16 mouse cellular contexts compared by ENCODE assay signal in the genomic region with DNA sequence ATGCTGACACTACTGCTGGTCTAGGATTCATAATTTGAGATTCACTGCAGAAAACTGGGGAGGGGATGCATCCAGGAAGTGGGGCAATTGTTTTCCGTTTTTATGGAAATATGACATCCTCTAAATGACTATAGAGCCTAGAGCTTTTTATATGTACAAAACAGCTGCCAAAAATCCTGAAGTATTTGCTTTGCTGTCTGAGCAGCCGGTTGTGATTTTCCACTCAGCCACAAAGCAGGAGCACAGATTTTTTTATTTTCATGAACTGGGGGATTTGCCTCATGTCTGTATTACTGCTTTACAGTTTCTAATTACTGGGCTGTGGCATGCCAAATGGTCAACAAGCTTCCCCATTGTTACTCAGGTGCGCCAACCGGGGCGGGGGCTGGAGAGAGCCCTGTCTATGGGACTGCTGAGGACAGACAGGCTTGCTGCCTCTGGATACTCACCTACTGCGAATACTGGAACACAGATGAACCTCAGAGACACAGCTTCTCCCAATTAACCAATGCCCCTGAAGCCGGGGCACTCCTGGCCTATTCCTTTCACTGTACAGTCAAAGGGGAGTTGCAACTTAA. TPM values are rescaled to one million over a fixed set of nuclear protein-coding genes. Genes with fewer than 3 reads are reported as not detected.
DNase-seq lines count a peak whose midpoint lies in the region; ATAC-seq and TF ChIP-seq lines count a peak whose summit lies in the region.
"Had no signal": no experiment of that assay in that cellular context is flagged by ENCODE, and none has a peak within 500 bp of the region (broad histone marks: within the 10 kb centered on the region; RNA-seq: fewer than 3 reads in every experiment).

No protein-coding gene starts in this region.

- H3K27me3 ChIP-seq in lung, embryonic 14.5 days (ENCODE audit: insufficient read depth, low read length) = no peaks in the 10 kb centered on the region
- H3K27me3 ChIP-seq in stomach, embryonic 16.5 days (ENCODE audit: control insufficient read depth, insufficient read depth, low read length) = no peaks in the 10 kb centered on the region
- H3K27me3 ChIP-seq: heart, embryonic 15.5 days; hindbrain, embryonic 15.5 days; liver, embryonic 15.5 days had no signal

- no peaks in the 10 kb centered on the region for H3K36me3 ChIP-seq in lung, embryonic 14.5 days (ENCODE audit: insufficient read depth)
- no peaks in the 10 kb centered on the region for H3K36me3 ChIP-seq in stomach, embryonic 16.5 days (ENCODE audit: control insufficient read depth, insufficient read depth, low read length)
- H3K36me3 ChIP-seq: heart, embryonic 15.5 days; hindbrain, embryonic 15.5 days; liver, embryonic 15.5 days had no signal

- no peak for TF ChIP-seq POLR2A in embryonic fibroblast, embryonic 13.5 days (IDR thresholded peaks at IDR 0.05; ENCODE audit: low read depth, low read length)

- no peak overlapping the region for H3K9ac ChIP-seq in lung, embryonic 14.5 days
- H3K9ac ChIP-seq in stomach, embryonic 16.5 days (ENCODE audit: low read length) = no peak overlapping the region
- H3K9ac ChIP-seq: heart, embryonic 15.5 days; hindbrain, embryonic 15.5 days; liver, embryonic 15.5 days had no signal

- no peak overlapping the region for H3K4me3 ChIP-seq in lung, embryonic 14.5 days (ENCODE audit: low read depth, low read length)
- H3K4me3 ChIP-seq in embryonic fibroblast, embryonic 13.5 days (ENCODE audit: insufficient read depth, low read length) = no peak overlapping the region
- no peak overlapping the region for H3K4me3 ChIP-seq in stomach, embryonic 16.5 days (replicated peaks; ENCODE audit: low read length)
- H3K4me3 ChIP-seq: heart, embryonic 15.5 days; hindbrain, embryonic 15.5 days; liver, embryonic 15.5 days had no signal

- no peak overlapping the region for H3K4me2 ChIP-seq in lung, embryonic 14.5 days
- no peak overlapping the region for H3K4me2 ChIP-seq in stomach, embryonic 16.5 days (ENCODE audit: low read depth, low read length)
- H3K4me2 ChIP-seq: heart, embryonic 15.5 days; hindbrain, embryonic 15.5 days; liver, embryonic 15.5 days; midbrain, embryonic 11.5 days had no signal

- H3K4me1 ChIP-seq in lung, embryonic 14.5 days (ENCODE audit: insufficient read depth) = peaks cover 27% of the 10 kb centered on the region
- peaks cover 3% of the 10 kb centered on the region; the same call in 1 of the 2 replicates for H3K4me1 ChIP-seq in embryonic fibroblast, embryonic 13.5 days (ENCODE audit: control insufficient read depth, insufficient read depth, low read length)
- H3K4me1 ChIP-seq in stomach, embryonic 16.5 days (ENCODE audit: control insufficient read depth, insufficient read depth, low read length) = peaks cover 43% of the 10 kb centered on the region

- H3K9me3 ChIP-seq in lung, embryonic 14.5 days (ENCODE audit: low read depth, low read length) = no peaks in the 10 kb centered on the region
- no peaks in the 10 kb centered on the region for H3K9me3 ChIP-seq in stomach, embryonic 16.5 days (replicated peaks; ENCODE audit: control insufficient read depth, low read length)
- H3K9me3 ChIP-seq: heart, embryonic 15.5 days; hindbrain, embryonic 15.5 days; liver, embryonic 15.5 days had no signal

- TF ChIP-seq CTCF in lung, embryonic 14.5 days (IDR thresholded peaks at IDR 0.05; ENCODE audit: low read depth) = no peak
- no peak for TF ChIP-seq CTCF in embryonic fibroblast, embryonic 13.5 days (IDR thresholded peaks at IDR 0.05; ENCODE audit: borderline replicate concordance, insufficient read depth, low read length)

- peak overlapping the region; percentile 33; the same call in 1 of the 2 replicates for H3K27ac ChIP-seq in lung, embryonic 14.5 days (ENCODE audit: low read depth)
- H3K27ac ChIP-seq in embryonic fibroblast, embryonic 13.5 days (ENCODE audit: insufficient read depth, low read length) = peak overlapping the region; percentile 45; the same call in 1 of the 2 replicates
- H3K27ac ChIP-seq in stomach, embryonic 16.5 days (ENCODE audit: low read length) = peak overlapping the region; percentile 66
- H3K27ac ChIP-seq: heart, embryonic 15.5 days; hindbrain, embryonic 15.5 days; liver, embryonic 15.5 days had no signal

- WGBS in lung, embryonic 14.5 days = 47% methylated on average over 7 of the region's 7 CpGs
- 57% methylated on average over 7 of the region's 7 CpGs for WGBS in stomach, embryonic 16.5 days

- no peak for ATAC-seq in lung, embryonic 14.5 days (ENCODE audit: insufficient read depth)
- ATAC-seq in stomach, embryonic 16.5 days (ENCODE audit: insufficient read depth, low FRiP score) = no peak

- peak; percentile 23 for DNase-seq in gastrocnemius, postnatal 25 days
- no peak for DNase-seq in gastrocnemius, adult 8-10 months (ENCODE audit: low spot score in 2 of 2)
- peak; percentile 69 for DNase-seq in lung, embryonic 14.5 days
- no peak for DNase-seq in lung, adult 18-20 months
- no peak for DNase-seq in left cerebral cortex, adult 11 months (ENCODE audit: low spot score)
- DNase-seq: cerebellum, adult 11 months; kidney, adult 9 months; right cerebral cortex, adult 18-20 months; thymus, adult 2 months had no signal

RNA-seq across cellular contexts. Expression of a gene that starts 53.3 kb away (rescaled TPM):
- total RNA-seq in gastrocnemius, postnatal 25 days (2021) = 10 to 100 TPM; 13.4 to 35.1 TPM
- total RNA-seq in gastrocnemius, adult 8-10 months (2022) = 10 to 100 TPM in 2 of 4 experiments, 1 to 10 TPM in 2; 7.6 to 18.8 (median 12.4) TPM
- polyA plus RNA-seq in lung, embryonic 14.5 days (2014; fragmentation: Nextera tagmentation; extraction: Ambion mirVana) = 25.8 and 27.3 TPM in 2 replicates
- polyA plus RNA-seq in embryonic fibroblast, embryonic 13.5 days (2011; ENCODE audit: insufficient read length, low read depth, missing spikeins) = 9.4 and 26.0 TPM in 2 replicates
- 17.4 and 20.1 TPM in 2 replicates for polyA plus RNA-seq in stomach, embryonic 16.5 days (2015; fragmentation: Nextera tagmentation; extraction: Ambion mirVana)
- total RNA-seq: MEL had no signal

Comparison
In these comparisons a context has a peak if more than half of its experiments do, and no peak if none do; other contexts are left out.
1. DNase-seq: peak in gastrocnemius, postnatal 25 days (single experiment) and lung, embryonic 14.5 days (single experiment); none in gastrocnemius, adult 8-10 months (0 of 2), lung, adult 18-20 months (0 of 2) and left cerebral cortex, adult 11 months (single experiment).
2. Peak in every context shown above with its lines, with median percentiles within 50 percentile points of each other: H3K27ac ChIP-seq.